Mouse (Mus musculus) midbrain, embryonic 14.5 days (tissue): ENCODE measurements around the gene Ndufb5. TPM values are rescaled to one million over a fixed set of nuclear protein-coding genes. Genes with fewer than 3 reads are reported as not detected.
"Not testable (repeated sequence)": the region's sequence is repeated elsewhere in the genome, so short reads cannot be mapped to it uniquely, and the experiment has no call there.

Source experiments
- ATAC-seq: fragments of 200-750 bp; cut with Nextera tagmentation; 2 replicates; pipeline ENCODE4 v1.8.0; 2017; ENCODE audit warnings: moderate number of reproducible peaks, moderate library complexity; ENCODE audit not compliant: low FRiP score, low TSS enrichment
- DNase-seq: peaks from one replicate; pipeline ENCODE4 v3.0.0-alpha.2; 2015
- H3K27ac ChIP-seq: fragments of 300-500 bp; sonication (generic); replicated peaks from 2 replicates; pipeline ENCODE4 v1.5.1; 2014; ENCODE audit warnings: mild to moderate bottlenecking, low read depth, low read length, moderate library complexity
- H3K27me3 ChIP-seq: fragments of 300-500 bp; sonication (generic); 2 replicates; pipeline ENCODE4 v1.6.1; 2014; ENCODE audit warnings: low read length, control low read depth, mixed read lengths; ENCODE audit not compliant: control insufficient read depth, insufficient read depth
- H3K36me3 ChIP-seq: fragments of 300-500 bp; sonication (generic); 2 replicates; pipeline ENCODE4 v1.6.1; 2014; ENCODE audit warnings: low read length, control low read depth; ENCODE audit not compliant: control insufficient read depth, insufficient read depth
- H3K4me1 ChIP-seq: fragments of 300-500 bp; sonication (generic); 2 replicates; pipeline ENCODE4 v1.6.1; 2014; ENCODE audit warnings: mild to moderate bottlenecking, antibody characterized with exemption, low read length, control low read depth; ENCODE audit not compliant: control insufficient read depth, insufficient read depth
- H3K4me2 ChIP-seq: fragments of 300-500 bp; sonication (generic); 2 replicates; pipeline ENCODE4 v1.6.1; 2014; ENCODE audit warnings: mild to moderate bottlenecking, low read length, moderate library complexity
- H3K4me3 ChIP-seq: fragments of 300-500 bp; sonication (generic); replicated peaks from 2 replicates; pipeline ENCODE4 v1.5.1; 2014; ENCODE audit warnings: low read depth, low read length
- H3K9ac ChIP-seq: fragments of 300-500 bp; sonication (generic); replicated peaks from 2 replicates; pipeline ENCODE4 v1.6.1; 2014; ENCODE audit warnings: mild to moderate bottlenecking, low read length, moderate library complexity
- H3K9me3 ChIP-seq: fragments of 300-500 bp; sonication (generic); 2 replicates; pipeline ENCODE4 v1.6.1; 2016; ENCODE audit warnings: low read length, control low read depth, mixed read lengths; ENCODE audit not compliant: control insufficient read depth
- WGBS: fragments of 180-500 bp; shearing (Covaris S2); extraction: QIAGEN DNeasy Blood & Tissue Kit; methylation state at CpG from one replicate; pipeline ENCODE4 v1.1.7; 2014; 5-methylcytosine and 5-hydroxymethylcytosine counted together
- polyA plus RNA-seq: library from polyadenylated mRNA; unstranded; fragments of >200 nt; fragmentation: Nextera tagmentation; extraction: Ambion mirVana; gene quantifications from 2 replicates; pipeline ENCODE4 v1.2.1, GENCODE M21; 2014

The Ndufb5 gene
- polyA plus RNA-seq, 1 experiment from 2014 or later, result 336 TPM

- no peaks in the 10 kb centered on the region for H3K27me3 ChIP-seq
- no peak for ATAC-seq
- H3K4me1 ChIP-seq, result no peaks in the 10 kb centered on the region
- no peaks in the 10 kb centered on the region for H3K9me3 ChIP-seq
- no peak overlapping the region for H3K4me2 ChIP-seq
- H3K36me3 ChIP-seq, result peaks cover 49% of the 10 kb centered on the region
- H3K4me3 ChIP-seq, result no peak overlapping the region
- 96% methylated on average over 6 of the region's 6 CpGs for WGBS
- no peak for DNase-seq
- no peak overlapping the region for H3K27ac ChIP-seq
- no peak overlapping the region for H3K9ac ChIP-seq
Observed at GRCm38 (mm10) chr3:32745001-32745400, 8.2 kb downstream of the Ndufb5 start.

- peaks cover 49% of the 10 kb centered on the region for H3K36me3 ChIP-seq
- ATAC-seq, DNase-seq, H3K27me3 ChIP-seq, H3K4me2 ChIP-seq, H3K9ac ChIP-seq, H3K4me1 ChIP-seq, H3K9me3 ChIP-seq, H3K4me3 ChIP-seq, H3K27ac ChIP-seq: not testable (repeated sequence)
Observed at GRCm38 (mm10) chr3:32745426-32745825, 8.6 kb downstream of the Ndufb5 start.

GRCm38 (mm10) chr3:32748384-32748783 is 11.6 kb downstream of the Ndufb5 start:
- Histone ChIP-seq H3K9me3 (no peaks in the 10 kb centered on the region), H3K4me2 (no peak overlapping the region), H3K4me3 (no peak overlapping the region), H3K4me1 (no peaks in the 10 kb centered on the region), H3K36me3 (peaks cover 65% of the 10 kb centered on the region), H3K27me3 (no peaks in the 10 kb centered on the region), H3K9ac (no peak overlapping the region), H3K27ac (no peak overlapping the region)
- ATAC-seq (no peak), DNase-seq (no peak)
- WGBS, result 93% methylated on average over 9 of the region's 9 CpGs

- DNase-seq (peak; percentile 11), ATAC-seq (no peak)
- WGBS, result 89% methylated on average over 4 of the region's 4 CpGs
- Histone ChIP-seq H3K4me1 (no peaks in the 10 kb centered on the region), H3K4me2 (no peak overlapping the region), H3K4me3 (no peak overlapping the region), H3K27ac (no peak overlapping the region), H3K9ac (no peak overlapping the region), H3K36me3 (peaks cover 73% of the 10 kb centered on the region), H3K27me3 (no peaks in the 10 kb centered on the region), H3K9me3 (no peaks in the 10 kb centered on the region)
Observed at GRCm38 (mm10) chr3:32749820-32750579, 13.2 kb downstream of the Ndufb5 start.

GRCm38 (mm10) chr3:32754384-32754915 is 17.7 kb downstream of the Ndufb5 start:
- ATAC-seq, result no peak
- DNase-seq, result no peak
- Histone ChIP-seq H3K4me2 (no peak overlapping the region), H3K27me3 (no peaks in the 10 kb centered on the region), H3K27ac (no peak overlapping the region), H3K9me3 (no peaks in the 10 kb centered on the region), H3K9ac (no peak overlapping the region), H3K4me3 (no peak overlapping the region), H3K36me3 (peaks cover 42% of the 10 kb centered on the region), H3K4me1 (no peaks in the 10 kb centered on the region)
- 93% methylated on average over 3 of the region's 3 CpGs for WGBS

GRCm38 (mm10) chr3:32759212-32759611 is 22.4 kb downstream of the Ndufb5 start:
- WGBS, result 72% methylated on average over 5 of the region's 5 CpGs
- H3K9me3 ChIP-seq, result no peaks in the 10 kb centered on the region
- H3K4me1 ChIP-seq, result no peaks in the 10 kb centered on the region
- no peak overlapping the region for H3K4me3 ChIP-seq
- H3K36me3 ChIP-seq, result 0 out of 2 replicates have a peak, but pooled peaks cover 5% of the 10 kb centered on the region
- no peak overlapping the region for H3K4me2 ChIP-seq
- no peak overlapping the region for H3K9ac ChIP-seq
- H3K27me3 ChIP-seq, result no peaks in the 10 kb centered on the region
- no peak overlapping the region for H3K27ac ChIP-seq
- ATAC-seq (no peak), DNase-seq (no peak)

- Histone ChIP-seq H3K4me1 (no peaks in the 10 kb centered on the region), H3K9me3 (no peaks in the 10 kb centered on the region), H3K4me2 (no peak overlapping the region), H3K9ac (no peak overlapping the region), H3K27ac (no peak overlapping the region), H3K27me3 (no peaks in the 10 kb centered on the region), H3K36me3 (no peaks in the 10 kb centered on the region), H3K4me3 (no peak overlapping the region)
- ATAC-seq (no peak), DNase-seq (no peak)
- 58% methylated on average over 8 of the region's 8 CpGs for WGBS
Observed at GRCm38 (mm10) chr3:32762962-32763361, 26.2 kb downstream of the Ndufb5 start.

GRCm38 (mm10) chr3:32763902-32764301 is 27.1 kb downstream of the Ndufb5 start:
- no peaks in the 10 kb centered on the region for H3K27me3 ChIP-seq
- no peak overlapping the region for H3K27ac ChIP-seq
- no peak overlapping the region for H3K4me2 ChIP-seq
- H3K4me1 ChIP-seq, result no peaks in the 10 kb centered on the region
- H3K9me3 ChIP-seq, result no peaks in the 10 kb centered on the region
- WGBS, result 48% methylated on average over 7 of the region's 7 CpGs
- no peak for DNase-seq
- no peaks in the 10 kb centered on the region for H3K36me3 ChIP-seq
- H3K9ac ChIP-seq, result no peak overlapping the region
- ATAC-seq, result no peak
- no peak overlapping the region for H3K4me3 ChIP-seq

GRCm38 (mm10) chr3:32770781-32771180 is 34.0 kb downstream of the Ndufb5 start:
- Histone ChIP-seq H3K27me3 (no peaks in the 10 kb centered on the region), H3K4me2 (no peak overlapping the region)
- 75% methylated on average over 2 of the region's 2 CpGs for WGBS

More at GRCm38 (mm10) chr3:32770781-32771180, 34.0 kb downstream of the Ndufb5 start:
- H3K9me3 ChIP-seq, result no peaks in the 10 kb centered on the region
- DNase-seq (no peak), ATAC-seq (no peak)
- H3K36me3 ChIP-seq, result no peaks in the 10 kb centered on the region
- H3K4me1 ChIP-seq, result no peaks in the 10 kb centered on the region
- no peak overlapping the region for H3K27ac ChIP-seq
- no peak overlapping the region for H3K4me3 ChIP-seq
- H3K9ac ChIP-seq, result no peak overlapping the region
